Mouse (Mus musculus): ENCODE results near the gene 2900026A02Rik. TPM values are rescaled to one million over a fixed set of nuclear protein-coding genes. Genes with fewer than 3 reads are reported as not detected.

The 2900026A02Rik gene
- polyA plus RNA-seq, 2 experiments: 7.1 to 13.6 TPM

- no peak overlapping the region for H3K9ac ChIP-seq (ENCODE audit: low read depth, low read length, severe bottlenecking)
- no peak overlapping the region for H3K4me2 ChIP-seq (replicated peaks; ENCODE audit: low read depth, low read length, severe bottlenecking)
- H3K27ac ChIP-seq (replicated peaks; ENCODE audit: low read depth, low read length): no peak overlapping the region
- H3K4me3 ChIP-seq (replicated peaks; ENCODE audit: low read length): no peak overlapping the region
- H3K4me1 ChIP-seq (ENCODE audit: control insufficient read depth, insufficient read depth, low read length): peaks cover 44% of the 10 kb centered on the region
- H3K27me3 ChIP-seq (ENCODE audit: control insufficient read depth, insufficient read depth, low read length): no peaks in the 10 kb centered on the region
- no peaks in the 10 kb centered on the region for H3K36me3 ChIP-seq (ENCODE audit: control insufficient read depth, insufficient read depth, low read length)
- ATAC-seq (ENCODE audit: low FRiP score, low read depth) (no peak), DNase-seq (ENCODE audit: low spot score) (no peak)
- TF ChIP-seq POLR2A (IDR thresholded peaks at IDR 0.05; ENCODE audit: borderline replicate concordance, extremely low read depth, insufficient read depth, insufficient read length): no peak
- 66% methylated on average over 9 of the region's 9 CpGs for WGBS
- no peaks in the 10 kb centered on the region for H3K9me3 ChIP-seq (ENCODE audit: control insufficient read depth, low read length)
Measured at GRCm38 (mm10) chr5:113119291-113119690, 101.7 kb downstream of the 2900026A02Rik start.

GRCm38 (mm10) chr5:113118695-113119094, 102.3 kb downstream of the 2900026A02Rik start:
- no peak for DNase-seq (ENCODE audit: low spot score)
- no peak overlapping the region for H3K4me2 ChIP-seq (replicated peaks; ENCODE audit: low read depth, low read length, severe bottlenecking)
- H3K9ac ChIP-seq (ENCODE audit: low read depth, low read length, severe bottlenecking): no peak overlapping the region
- H3K36me3 ChIP-seq (ENCODE audit: control insufficient read depth, insufficient read depth, low read length): no peaks in the 10 kb centered on the region
- H3K27me3 ChIP-seq (ENCODE audit: control insufficient read depth, insufficient read depth, low read length): no peaks in the 10 kb centered on the region
- no peak overlapping the region for H3K4me3 ChIP-seq (replicated peaks; ENCODE audit: low read length)
- no peak overlapping the region for H3K27ac ChIP-seq (replicated peaks; ENCODE audit: low read depth, low read length)
- TF ChIP-seq POLR2A (IDR thresholded peaks at IDR 0.05; ENCODE audit: borderline replicate concordance, extremely low read depth, insufficient read depth, insufficient read length): no peak
- WGBS: 38% methylated on average over 6 of the region's 6 CpGs
- no peaks in the 10 kb centered on the region for H3K9me3 ChIP-seq (ENCODE audit: control insufficient read depth, low read length)
- H3K4me1 ChIP-seq (ENCODE audit: control insufficient read depth, insufficient read depth, low read length): peaks cover 49% of the 10 kb centered on the region
- no peak for ATAC-seq (ENCODE audit: low FRiP score, low read depth)

GRCm38 (mm10) chr5:113117361-113117760, 103.7 kb downstream of the 2900026A02Rik start:
- DNase-seq (ENCODE audit: low spot score) (no peak), ATAC-seq (ENCODE audit: low FRiP score, low read depth) (no peak)
- no peak overlapping the region for H3K4me2 ChIP-seq (replicated peaks; ENCODE audit: low read depth, low read length, severe bottlenecking)
- no peak for TF ChIP-seq POLR2A (IDR thresholded peaks at IDR 0.05; ENCODE audit: borderline replicate concordance, extremely low read depth, insufficient read depth, insufficient read length)
- WGBS: 55% methylated on average over 5 of the region's 5 CpGs
- no peak overlapping the region for H3K4me3 ChIP-seq (replicated peaks; ENCODE audit: low read length)
- H3K4me1 ChIP-seq (ENCODE audit: control insufficient read depth, insufficient read depth, low read length): peaks cover 53% of the 10 kb centered on the region
- H3K9me3 ChIP-seq (ENCODE audit: control insufficient read depth, low read length): no peaks in the 10 kb centered on the region
- H3K27me3 ChIP-seq (ENCODE audit: control insufficient read depth, insufficient read depth, low read length): no peaks in the 10 kb centered on the region
- H3K27ac ChIP-seq (replicated peaks; ENCODE audit: low read depth, low read length): no peak overlapping the region
- H3K36me3 ChIP-seq (ENCODE audit: control insufficient read depth, insufficient read depth, low read length): no peaks in the 10 kb centered on the region
- no peak overlapping the region for H3K9ac ChIP-seq (ENCODE audit: low read depth, low read length, severe bottlenecking)

GRCm38 (mm10) chr5:113115896-113116295, 105.1 kb downstream of the 2900026A02Rik start:
- Histone ChIP-seq H3K4me2 (replicated peaks; ENCODE audit: low read depth, low read length, severe bottlenecking) (no peak overlapping the region), H3K9ac (ENCODE audit: low read depth, low read length, severe bottlenecking) (no peak overlapping the region), H3K27ac (replicated peaks; ENCODE audit: low read depth, low read length) (no peak overlapping the region), H3K36me3 (ENCODE audit: control insufficient read depth, insufficient read depth, low read length) (no peaks in the 10 kb centered on the region), H3K27me3 (ENCODE audit: control insufficient read depth, insufficient read depth, low read length) (no peaks in the 10 kb centered on the region), H3K4me1 (ENCODE audit: control insufficient read depth, insufficient read depth, low read length) (peaks cover 44% of the 10 kb centered on the region), H3K9me3 (ENCODE audit: control insufficient read depth, low read length) (no peaks in the 10 kb centered on the region), H3K4me3 (replicated peaks; ENCODE audit: low read length) (no peak overlapping the region)
- no peak for ATAC-seq (ENCODE audit: low FRiP score, low read depth)
- 61% methylated on average over 10 of the region's 10 CpGs for WGBS
- no peak for DNase-seq (ENCODE audit: low spot score)
- no peak for TF ChIP-seq POLR2A (IDR thresholded peaks at IDR 0.05; ENCODE audit: borderline replicate concordance, extremely low read depth, insufficient read depth, insufficient read length)

GRCm38 (mm10) chr5:113114264-113115225, 106.5 kb downstream of the 2900026A02Rik start:
- no peaks in the 10 kb centered on the region for H3K36me3 ChIP-seq (ENCODE audit: control insufficient read depth, insufficient read depth, low read length)
- WGBS: 27% methylated on average over 20 of the region's 20 CpGs
- 0 out of 2 replicates have a peak overlapping the region, but pooled peaks have one; percentile 33 for H3K27ac ChIP-seq (replicated peaks; ENCODE audit: low read depth, low read length)
- H3K27me3 ChIP-seq (ENCODE audit: control insufficient read depth, insufficient read depth, low read length): no peaks in the 10 kb centered on the region
- H3K4me3 ChIP-seq (replicated peaks; ENCODE audit: low read length): no peak overlapping the region
- no peak overlapping the region for H3K9ac ChIP-seq (ENCODE audit: low read depth, low read length, severe bottlenecking)
- DNase-seq (ENCODE audit: low spot score): no peak
- no peak for TF ChIP-seq POLR2A (IDR thresholded peaks at IDR 0.05; ENCODE audit: borderline replicate concordance, extremely low read depth, insufficient read depth, insufficient read length)
- H3K4me1 ChIP-seq (ENCODE audit: control insufficient read depth, insufficient read depth, low read length): peaks cover 36% of the 10 kb centered on the region
- no peaks in the 10 kb centered on the region for H3K9me3 ChIP-seq (ENCODE audit: control insufficient read depth, low read length)
- H3K4me2 ChIP-seq (replicated peaks; ENCODE audit: low read depth, low read length, severe bottlenecking): no peak overlapping the region
- ATAC-seq (ENCODE audit: low FRiP score, low read depth): peak; percentile 44; the same call in 1 of the 2 replicates

Measured in limb, embryonic 14.5 days (tissue).